Mouse (Mus musculus) liver, embryonic 11.5 days (tissue): ENCODE measurements around the gene Gm17783. TPM values are rescaled to one million over a fixed set of nuclear protein-coding genes. Genes with fewer than 3 reads are reported as not detected.
"Not testable (repeated sequence)": the region's sequence is repeated elsewhere in the genome, so short reads cannot be mapped to it uniquely, and the experiment has no call there.

Source experiments
- ATAC-seq: fragments of 200-750 bp; cut with Nextera tagmentation; replicated peaks from 2 replicates; pipeline ENCODE4 v1.8.0; 2017; ENCODE audit warnings: moderate number of reproducible peaks, mild to moderate bottlenecking, moderate TSS enrichment, moderate library complexity; ENCODE audit not compliant: low FRiP score
- DNase-seq: peaks from one replicate; pipeline ENCODE4 v3.0.0-alpha.2; 2017; ENCODE audit warnings: low spot score
- H3K27ac ChIP-seq: fragments of 300-500 bp; sonication (generic); 2 replicates; pipeline ENCODE4 v1.5.1; 2014; ENCODE audit warnings: mild to moderate bottlenecking, low read depth, low read length, control low read depth
- H3K27me3 ChIP-seq: fragments of 300-500 bp; sonication (generic); replicated peaks from 2 replicates; pipeline ENCODE4 v1.6.1; 2014; ENCODE audit warnings: low read length, mixed read lengths; ENCODE audit not compliant: control insufficient read depth, insufficient read depth
- H3K36me3 ChIP-seq: fragments of 300-500 bp; sonication (generic); 2 replicates; pipeline ENCODE4 v1.6.1; 2014; ENCODE audit warnings: mild to moderate bottlenecking, low read length, moderate library complexity, mixed read lengths; ENCODE audit not compliant: control insufficient read depth, insufficient read depth
- H3K4me1 ChIP-seq: fragments of 300-500 bp; sonication (generic); replicated peaks from 2 replicates; pipeline ENCODE4 v1.6.1; 2014; ENCODE audit warnings: low read length, mixed read lengths; ENCODE audit not compliant: control insufficient read depth, insufficient read depth
- H3K4me2 ChIP-seq: fragments of 300-500 bp; sonication (generic); 2 replicates; pipeline ENCODE4 v1.6.1; 2014; ENCODE audit warnings: mild to moderate bottlenecking, control low read depth, moderate library complexity
- H3K4me3 ChIP-seq: fragments of 300-500 bp; sonication (generic); 2 replicates; pipeline ENCODE4 v1.5.1; 2014; ENCODE audit warnings: low read depth, low read length, control low read depth
- H3K9ac ChIP-seq: fragments of 300-500 bp; sonication (generic); 2 replicates; pipeline ENCODE4 v1.6.1; 2014; ENCODE audit warnings: low read depth, low read length, control low read depth
- H3K9me3 ChIP-seq: fragments of 300-500 bp; sonication (generic); 2 replicates; pipeline ENCODE4 v1.6.1; 2016; ENCODE audit warnings: low read length, inconsistent platforms, mixed read lengths; ENCODE audit not compliant: control insufficient read depth
- WGBS: fragments of 180-500 bp; shearing (Covaris S2); extraction: QIAGEN DNeasy Blood & Tissue Kit; methylation state at CpG from one replicate; pipeline ENCODE4 v1.1.7; 2014; 5-methylcytosine and 5-hydroxymethylcytosine counted together
- polyA plus RNA-seq: library from polyadenylated mRNA; unstranded; fragments of >200 nt; fragmentation: Nextera tagmentation; extraction: Ambion mirVana; gene quantifications from 2 replicates; pipeline ENCODE4 v1.2.1, GENCODE M21; 2014

The Gm17783 gene
- not detected in 2 replicates for polyA plus RNA-seq

DNA sequence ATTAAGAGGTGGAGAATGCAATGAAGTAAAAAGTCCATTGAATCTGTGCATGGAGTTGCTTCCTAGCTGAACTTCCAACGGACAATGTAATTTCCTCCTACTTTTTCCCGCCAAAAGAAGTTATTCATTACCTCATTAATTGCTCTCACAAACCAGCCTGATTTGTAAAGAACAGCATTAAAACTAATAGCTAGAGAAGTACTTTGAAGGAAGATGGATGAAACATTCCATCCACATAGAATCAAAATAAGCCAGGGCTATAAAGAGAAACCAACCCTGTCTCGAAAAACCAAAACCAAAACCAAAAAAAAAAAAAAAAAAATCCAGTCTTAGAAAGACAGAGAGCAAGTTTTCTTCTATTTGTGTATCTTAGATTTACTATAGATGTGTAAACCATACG lies at the start of gene Gm17783:
TSS of gene Gm17783 (minus strand) at position 101 of the 400 bp plus-strand sequence.
- no peaks in the 10 kb centered on the region for H3K9me3 ChIP-seq
- ATAC-seq (no peak), DNase-seq (no peak)
- no peaks in the 10 kb centered on the region for H3K4me1 ChIP-seq
- no peak within 1 kb of the TSS for H3K4me2 ChIP-seq
- 79% methylated on average over 4 of the region's 4 CpGs for WGBS
- no peak within 1 kb of the TSS for H3K4me3 ChIP-seq
- H3K27me3 ChIP-seq: no peaks in the 10 kb centered on the region
- H3K36me3 ChIP-seq: no peaks in the 10 kb centered on the region
- H3K27ac ChIP-seq: no peak within 1 kb of the TSS
- no peak within 1 kb of the TSS for H3K9ac ChIP-seq

DNA sequence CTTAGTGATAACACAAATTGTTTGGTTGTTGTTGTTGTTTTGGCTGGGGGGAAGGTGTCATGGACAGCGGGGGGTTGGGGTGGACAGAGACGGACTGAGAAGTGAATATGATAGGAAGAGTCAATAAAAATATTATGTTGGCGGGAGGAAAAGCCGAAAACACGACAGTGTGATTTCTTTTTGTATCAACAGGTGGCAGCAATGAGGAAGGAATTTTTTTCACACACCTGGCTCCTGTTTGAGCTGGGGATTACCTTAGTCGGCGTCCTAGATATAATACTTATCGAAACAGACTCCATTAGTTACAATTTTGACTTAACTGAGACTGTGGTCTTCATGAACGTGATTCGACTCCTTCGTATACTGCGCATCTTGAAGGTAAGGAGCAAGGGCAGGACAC lies 48.0 kb upstream of the Gm17783 start:
- no peaks in the 10 kb centered on the region for H3K36me3 ChIP-seq
- no peak overlapping the region for H3K9ac ChIP-seq
- no peak overlapping the region for H3K27ac ChIP-seq
- H3K27me3 ChIP-seq: no peaks in the 10 kb centered on the region
- no peak overlapping the region for H3K4me2 ChIP-seq
- no peaks in the 10 kb centered on the region for H3K9me3 ChIP-seq
- no peak overlapping the region for H3K4me3 ChIP-seq
- DNase-seq: no peak
- no peaks in the 10 kb centered on the region for H3K4me1 ChIP-seq
- 63% methylated on average over 12 of the region's 12 CpGs for WGBS
- ATAC-seq: no peak

DNA sequence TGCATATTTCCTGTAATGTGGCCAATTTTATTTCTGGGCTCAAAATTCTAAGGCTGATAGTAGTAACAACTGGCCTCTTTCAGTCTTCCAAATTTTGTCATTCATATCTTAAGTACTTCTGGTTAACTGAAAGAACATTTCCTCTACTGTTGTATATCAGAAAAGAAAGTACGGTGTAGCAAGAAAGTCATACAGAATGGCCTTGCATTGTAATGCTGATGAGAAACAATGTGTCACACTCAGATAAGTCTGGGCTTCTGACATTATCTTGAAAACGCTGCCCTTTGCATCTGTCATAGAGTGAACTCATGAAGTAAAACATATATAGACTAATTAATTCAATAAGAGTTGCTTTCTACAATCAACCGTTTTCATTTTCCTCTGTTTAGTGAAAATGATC lies 40.5 kb upstream of the Gm17783 start:
- H3K36me3 ChIP-seq: no peaks in the 10 kb centered on the region
- no peaks in the 10 kb centered on the region for H3K27me3 ChIP-seq
- peak; percentile 98 for ATAC-seq
- no peak for DNase-seq
- H3K4me3 ChIP-seq: no peak overlapping the region
- WGBS: 37% methylated on average over 3 of the region's 3 CpGs
- peaks cover 8% of the 10 kb centered on the region for H3K4me1 ChIP-seq
- peak overlapping the region; percentile 21; the same call in 1 of the 2 replicates for H3K4me2 ChIP-seq
- H3K27ac ChIP-seq: peak overlapping the region; percentile 79
- no peaks in the 10 kb centered on the region for H3K9me3 ChIP-seq
- no peak overlapping the region for H3K9ac ChIP-seq

DNA sequence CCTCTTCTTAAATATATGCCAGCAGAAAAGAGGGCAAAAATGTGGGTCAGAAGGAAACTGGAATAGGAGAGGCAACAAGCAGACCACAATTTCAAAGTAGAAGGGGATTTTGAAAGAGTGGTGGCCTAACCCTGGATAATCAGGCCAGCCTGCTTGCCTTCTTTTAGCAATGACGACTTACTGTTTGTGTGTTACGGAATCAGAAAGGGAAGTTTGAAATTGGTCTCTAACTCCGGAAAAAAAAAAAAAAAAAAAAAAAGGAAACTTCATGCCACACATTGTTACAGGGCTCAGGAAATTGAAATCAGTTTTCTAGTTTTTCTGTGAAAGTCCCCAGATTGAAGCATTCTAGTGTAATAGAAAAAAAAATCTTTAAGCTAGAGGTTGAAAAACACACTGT lies 29.9 kb upstream of the Gm17783 start:
- H3K27me3 ChIP-seq: no peaks in the 10 kb centered on the region
- 46% methylated on average over 3 of the region's 3 CpGs for WGBS
- no peaks in the 10 kb centered on the region for H3K4me1 ChIP-seq
- no peaks in the 10 kb centered on the region for H3K36me3 ChIP-seq
- ATAC-seq (no peak), DNase-seq (no peak)
- no peak overlapping the region for H3K4me3 ChIP-seq
- H3K27ac ChIP-seq: no peak overlapping the region
- no peak overlapping the region for H3K4me2 ChIP-seq
- H3K9me3 ChIP-seq: no peaks in the 10 kb centered on the region
- H3K9ac ChIP-seq: no peak overlapping the region

DNA sequence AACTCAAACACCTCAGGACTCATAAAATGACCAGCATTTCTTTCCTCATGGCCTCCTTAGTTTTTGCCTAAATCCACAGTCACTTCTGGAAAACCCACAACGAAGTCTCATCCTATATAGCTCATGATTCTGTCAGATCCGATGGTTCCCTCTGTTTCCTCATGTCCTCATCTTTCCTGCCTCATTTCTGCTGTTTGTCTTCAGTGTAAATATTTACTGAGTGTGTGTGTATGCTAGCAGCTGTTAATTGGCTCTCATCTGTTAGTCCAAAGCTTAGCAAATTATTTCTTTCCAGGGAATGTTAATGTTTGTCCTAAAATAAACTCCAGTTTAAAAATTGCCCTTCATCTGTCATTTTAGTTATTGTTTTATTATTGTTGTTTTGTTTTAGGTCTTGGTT lies 19.7 kb upstream of the Gm17783 start:
- no peaks in the 10 kb centered on the region for H3K36me3 ChIP-seq
- H3K27me3 ChIP-seq: no peaks in the 10 kb centered on the region
- ATAC-seq: no peak
- no peaks in the 10 kb centered on the region for H3K4me1 ChIP-seq
- no peak for DNase-seq
- H3K27ac ChIP-seq: no peak overlapping the region
- 66% methylated on average over 2 of the region's 2 CpGs for WGBS
- H3K4me3 ChIP-seq: no peak overlapping the region
- H3K9me3 ChIP-seq: no peaks in the 10 kb centered on the region
- no peak overlapping the region for H3K9ac ChIP-seq
- H3K4me2 ChIP-seq: no peak overlapping the region

DNA sequence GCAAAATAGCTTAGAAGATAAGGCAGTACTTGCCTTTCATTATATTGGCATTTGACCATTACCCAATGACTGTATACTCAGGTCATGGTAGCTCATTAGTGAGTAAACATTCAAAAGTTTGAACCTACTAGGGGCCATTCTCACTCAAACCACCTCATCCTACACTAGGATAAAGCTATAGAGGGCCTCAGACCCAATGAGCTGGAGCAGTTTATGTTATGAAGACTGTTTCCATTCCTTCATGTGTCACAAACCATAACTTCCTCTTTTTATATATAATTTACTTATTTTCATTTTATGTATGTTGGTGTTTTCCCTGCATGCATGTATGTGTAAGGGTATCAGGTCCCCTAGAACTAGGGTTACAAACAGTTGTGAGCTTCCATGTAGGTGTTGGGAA lies 16.1 kb upstream of the Gm17783 start:
- no peak for DNase-seq

DNA sequence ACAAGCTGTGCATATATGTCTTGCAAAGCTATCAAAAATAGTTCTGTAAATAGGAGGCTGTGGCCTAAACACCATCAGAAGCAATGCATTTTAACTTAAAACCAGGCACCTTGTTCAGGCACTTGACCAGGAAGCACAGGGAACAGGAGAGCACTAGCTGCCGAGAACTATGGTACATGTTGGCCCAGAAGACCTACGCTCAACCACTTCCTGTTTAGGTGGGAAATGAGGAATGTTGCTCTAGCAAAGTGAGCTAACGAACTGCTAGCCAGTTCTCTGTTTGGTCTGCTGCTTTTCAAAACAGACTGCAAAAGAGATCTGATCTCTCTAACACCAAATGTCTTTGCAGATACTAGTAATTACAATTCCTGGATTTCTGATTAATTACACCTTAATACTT lies 12.5 kb upstream of the Gm17783 start:
- Histone ChIP-seq H3K9ac (no peak overlapping the region), H3K4me2 (no peak overlapping the region), H3K27me3 (no peaks in the 10 kb centered on the region), H3K9me3 (no peaks in the 10 kb centered on the region), H3K4me3 (no peak overlapping the region), H3K4me1 (no peaks in the 10 kb centered on the region), H3K36me3 (no peaks in the 10 kb centered on the region), H3K27ac (no peak overlapping the region)
- DNase-seq (no peak), ATAC-seq (no peak)
- 57% methylated on average over 3 of the region's 3 CpGs for WGBS

More for the DNA sequence above, 16.1 kb upstream of the Gm17783 start:
- no peaks in the 10 kb centered on the region for H3K36me3 ChIP-seq
- H3K4me3 ChIP-seq: no peak overlapping the region
- no peak overlapping the region for H3K4me2 ChIP-seq
- H3K27ac ChIP-seq: no peak overlapping the region
- no peaks in the 10 kb centered on the region for H3K9me3 ChIP-seq
- no peaks in the 10 kb centered on the region for H3K27me3 ChIP-seq
- no peak for ATAC-seq
- no peak overlapping the region for H3K9ac ChIP-seq
- no peaks in the 10 kb centered on the region for H3K4me1 ChIP-seq

DNA sequence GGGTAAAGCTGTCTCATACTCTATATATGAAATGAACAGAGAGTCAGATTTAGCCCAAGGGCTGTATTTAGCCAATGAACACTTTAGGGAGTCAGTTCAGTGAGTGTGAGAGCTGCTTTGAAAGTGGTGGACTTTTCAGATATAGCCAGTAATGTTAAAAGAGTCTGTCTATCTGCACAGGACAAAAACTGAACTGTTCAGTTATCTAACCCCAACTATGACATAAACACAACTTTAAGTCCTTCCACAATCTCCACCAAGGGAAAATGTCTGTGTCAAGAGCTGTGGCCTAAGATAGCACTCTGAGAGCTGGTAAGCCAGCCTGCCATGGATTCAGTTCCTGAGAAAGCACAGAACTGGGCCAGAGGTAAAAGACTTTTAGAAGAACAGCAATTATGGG lies 10.3 kb upstream of the Gm17783 start:
- ATAC-seq (peak; percentile 56; the same call in 1 of the 2 replicates), DNase-seq (no peak)
- H3K27me3 ChIP-seq: no peaks in the 10 kb centered on the region
- no peaks in the 10 kb centered on the region for H3K36me3 ChIP-seq
- H3K4me1 ChIP-seq: no peaks in the 10 kb centered on the region
- no peaks in the 10 kb centered on the region for H3K9me3 ChIP-seq
- H3K9ac ChIP-seq: no peak overlapping the region
- no peak overlapping the region for H3K4me3 ChIP-seq
- no peak overlapping the region for H3K4me2 ChIP-seq
- no peak overlapping the region for H3K27ac ChIP-seq

DNA sequence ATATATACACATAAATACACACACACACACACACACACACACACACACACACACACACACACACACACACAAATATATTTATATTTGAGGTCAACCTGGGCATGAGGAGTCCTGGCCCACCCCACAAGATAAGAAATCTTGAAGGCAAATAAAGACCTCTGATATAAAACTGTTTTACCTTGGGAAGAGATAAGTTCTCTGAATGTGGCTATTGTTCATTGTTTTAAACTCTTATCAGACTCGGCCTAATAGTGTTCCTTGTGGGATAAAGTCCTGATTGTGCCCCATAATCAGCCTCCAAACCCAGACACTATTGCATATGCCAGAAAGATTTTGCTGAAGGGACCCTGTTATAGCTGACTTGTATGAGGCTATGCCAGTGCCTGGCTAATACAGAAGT lies 6.5 kb upstream of the Gm17783 start:
- not testable (repeated sequence) for H3K27ac ChIP-seq, H3K9me3 ChIP-seq, DNase-seq, H3K4me1 ChIP-seq, H3K36me3 ChIP-seq, H3K4me2 ChIP-seq, H3K27me3 ChIP-seq, ATAC-seq, H3K9ac ChIP-seq, H3K4me3 ChIP-seq
- 43% methylated on average over 1 of the region's 1 CpGs for WGBS
